Mouse (Mus musculus) neutrophil, adult 5-6 weeks (primary cell): ENCODE results near the gene Ccdc6. TPM values are rescaled to one million over a fixed set of nuclear protein-coding genes. Genes with fewer than 3 reads are reported as not detected.

Source experiments
- ATAC-seq: fragments of 151-379, 151-347 bp; 2 replicates; pipeline ENCODE4 v1.8.0; 2017; ENCODE audit warnings: mild to moderate bottlenecking, moderate TSS enrichment; ENCODE audit not compliant: insufficient number of reproducible peaks, poor library complexity, low FRiP score, severe bottlenecking; ENCODE audit errors: extremely low read depth
- total RNA-seq: library from RNA; stranded (forward); fragments of 200-1000 nt; gene quantifications from 2 replicates; pipeline ENCODE4 v1.2.3, GENCODE M21; 2017

Gene Ccdc6
- total RNA-seq, 1 experiment from 2014 or later, result 24.4 TPM

- no peak for ATAC-seq
Observed at GRCm38 (mm10) chr10:70123454-70123853, 26.5 kb downstream of the Ccdc6 start.

DNA sequence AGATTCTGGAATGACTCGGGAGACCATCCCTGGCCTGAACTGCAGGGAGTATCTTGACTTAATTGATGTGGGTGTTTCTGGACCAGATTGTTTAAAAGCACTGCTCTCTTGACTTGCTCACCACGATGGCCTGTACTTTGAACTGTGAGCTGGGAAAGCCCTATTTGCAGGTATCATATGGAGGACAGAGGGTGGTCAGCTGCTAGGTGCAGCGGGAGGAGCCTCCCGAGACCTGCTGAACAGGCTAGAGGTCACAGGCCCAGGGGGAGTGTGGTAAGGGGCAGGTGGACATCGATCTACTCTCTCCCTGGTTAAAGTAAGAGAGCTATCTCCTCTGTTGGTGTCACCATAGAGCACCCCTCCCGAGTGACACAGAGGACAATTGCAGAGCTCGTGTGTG is 28.6 kb downstream of the Ccdc6 start:
- no peak for ATAC-seq

DNA sequence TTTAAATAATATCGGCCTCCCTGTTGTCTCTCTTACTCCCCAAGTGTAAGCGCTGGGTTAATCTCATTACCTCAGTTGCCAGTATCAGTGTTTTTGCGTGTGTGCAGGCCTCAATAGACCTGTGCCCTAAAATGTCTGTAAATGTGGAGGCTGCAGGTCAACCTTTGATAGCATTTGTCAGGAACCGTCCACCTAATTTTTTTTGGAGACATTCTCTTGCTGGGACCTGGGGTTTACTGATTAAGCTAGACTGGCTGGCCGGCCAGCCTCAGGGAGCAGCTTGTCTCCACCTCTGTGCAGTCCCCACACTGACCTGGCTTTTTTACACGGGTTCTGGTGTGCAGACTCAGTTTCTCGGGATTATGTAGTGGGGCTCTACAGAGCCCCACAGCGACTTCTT is 30.4 kb downstream of the Ccdc6 start:
- no peak for ATAC-seq

GRCm38 (mm10) chr10:70128408-70128807 is 31.5 kb downstream of the Ccdc6 start:
- no peak for ATAC-seq

GRCm38 (mm10) chr10:70132087-70132560 is 35.2 kb downstream of the Ccdc6 start:
- no peak for ATAC-seq

DNA sequence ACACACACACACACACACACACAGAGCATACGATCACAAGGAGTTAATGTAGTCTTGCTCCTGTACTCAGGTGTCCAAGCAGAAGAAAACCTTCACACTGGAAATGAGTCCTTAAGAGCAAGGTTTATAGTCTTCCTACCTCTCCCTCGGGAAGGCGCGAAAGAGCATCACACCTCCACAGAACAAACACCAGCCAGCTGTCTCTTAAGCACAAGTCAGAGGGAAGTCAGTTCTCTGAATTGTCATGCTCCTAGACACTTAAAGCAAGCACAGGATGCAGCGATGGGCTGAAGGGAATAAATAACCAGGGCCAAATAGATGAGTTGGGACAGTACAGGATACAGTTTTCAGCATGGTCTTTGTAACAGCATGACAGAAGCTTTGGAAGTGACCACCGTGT is 35.8 kb downstream of the Ccdc6 start:
- no peak for ATAC-seq

GRCm38 (mm10) chr10:70133188-70133587 is 36.3 kb downstream of the Ccdc6 start:
- no peak for ATAC-seq

DNA sequence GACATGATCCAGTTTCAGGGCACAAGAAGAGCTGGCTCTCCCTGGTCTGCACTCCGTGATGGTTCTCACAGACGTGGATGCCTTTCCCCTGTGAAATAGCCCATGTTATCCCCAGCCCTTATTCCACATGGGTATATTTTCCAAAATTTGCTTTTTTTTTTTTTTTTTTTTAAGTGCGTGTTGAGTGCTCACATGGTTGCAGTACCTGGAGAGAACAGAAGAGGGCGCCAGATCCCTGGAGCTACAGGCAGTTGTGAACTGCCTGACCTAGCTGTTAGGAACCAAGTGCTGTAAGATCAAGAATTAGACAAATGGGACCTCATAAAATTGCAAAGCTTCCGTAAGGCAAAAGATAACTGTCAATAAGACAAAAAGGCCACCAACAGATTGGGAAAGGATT is 38.8 kb downstream of the Ccdc6 start:
- peak; percentile 51; the same call in 1 of the 2 replicates for ATAC-seq

DNA sequence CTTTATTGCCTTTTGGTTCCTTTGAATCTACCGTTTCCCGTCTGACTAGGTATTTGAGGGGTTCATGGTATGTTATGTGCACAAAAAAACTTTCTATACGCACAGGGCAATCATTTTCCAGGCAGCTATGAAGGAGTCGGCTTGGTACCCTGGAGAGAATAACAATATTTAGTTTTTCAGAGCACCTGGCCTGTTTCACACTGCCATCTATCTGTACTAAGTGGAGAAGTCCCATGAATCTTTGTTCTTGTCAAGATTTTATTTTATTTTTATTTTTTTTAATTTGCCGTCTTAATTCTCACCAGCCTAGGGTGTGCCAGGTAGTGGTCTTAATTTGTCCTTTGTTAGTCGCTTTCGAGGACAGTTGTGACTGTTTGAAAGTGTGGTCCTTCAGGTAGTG is 40.7 kb downstream of the Ccdc6 start:
- no peak for ATAC-seq

- ATAC-seq, result no peak
Observed at GRCm38 (mm10) chr10:70138150-70138549, 41.2 kb downstream of the Ccdc6 start.

- no peak for ATAC-seq
Observed at GRCm38 (mm10) chr10:70139368-70139767, 42.4 kb downstream of the Ccdc6 start.

- ATAC-seq, result no peak
Observed at GRCm38 (mm10) chr10:70140414-70140813, 43.5 kb downstream of the Ccdc6 start.

DNA sequence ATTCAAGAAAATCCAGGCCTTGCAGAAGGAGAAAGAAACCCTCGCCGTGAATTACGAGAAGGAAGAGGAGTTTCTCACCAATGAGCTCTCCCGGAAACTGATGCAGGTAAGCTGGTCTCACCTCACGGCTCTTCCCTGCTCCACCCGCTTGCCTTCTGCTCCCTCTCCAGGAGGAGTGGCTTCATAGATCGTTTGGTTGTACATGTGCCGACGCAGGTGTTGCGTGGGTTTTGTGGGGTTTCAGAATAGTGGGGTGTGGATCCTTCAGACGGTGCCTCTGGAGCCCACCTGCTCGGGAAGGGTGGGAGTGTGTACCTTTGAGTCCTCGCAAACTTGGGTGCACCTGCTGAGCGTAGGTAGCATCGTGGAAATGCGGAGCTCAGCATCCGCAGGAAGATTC is 45.7 kb downstream of the Ccdc6 start:
- ATAC-seq, result no peak

- ATAC-seq, result no peak
Observed at GRCm38 (mm10) chr10:70144004-70144557, 47.2 kb downstream of the Ccdc6 start.

- no peak for ATAC-seq
Observed at GRCm38 (mm10) chr10:70145873-70146272, 49.0 kb downstream of the Ccdc6 start.

DNA sequence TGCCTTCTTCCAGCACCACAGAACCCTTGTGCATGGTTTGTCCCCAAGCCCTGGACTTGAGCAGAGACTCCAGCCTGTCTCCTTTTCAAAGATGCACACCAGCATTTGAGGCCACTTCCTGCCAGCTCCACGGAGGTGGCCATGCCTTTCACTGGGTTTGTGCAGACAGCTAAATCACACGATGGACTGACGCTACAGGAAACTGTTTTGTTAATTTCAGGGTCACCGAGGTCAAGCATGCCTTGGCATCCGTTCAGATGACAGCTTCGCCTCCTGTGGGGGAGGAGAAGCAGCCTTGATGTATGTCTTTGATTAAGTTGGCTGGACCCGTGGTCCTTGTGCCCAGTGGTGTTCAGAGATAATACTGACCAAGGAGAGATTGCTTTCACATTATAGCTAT is 52.2 kb downstream of the Ccdc6 start:
- ATAC-seq, result no peak

- ATAC-seq, result no peak
Observed at GRCm38 (mm10) chr10:70150301-70150700, 53.4 kb downstream of the Ccdc6 start.

DNA sequence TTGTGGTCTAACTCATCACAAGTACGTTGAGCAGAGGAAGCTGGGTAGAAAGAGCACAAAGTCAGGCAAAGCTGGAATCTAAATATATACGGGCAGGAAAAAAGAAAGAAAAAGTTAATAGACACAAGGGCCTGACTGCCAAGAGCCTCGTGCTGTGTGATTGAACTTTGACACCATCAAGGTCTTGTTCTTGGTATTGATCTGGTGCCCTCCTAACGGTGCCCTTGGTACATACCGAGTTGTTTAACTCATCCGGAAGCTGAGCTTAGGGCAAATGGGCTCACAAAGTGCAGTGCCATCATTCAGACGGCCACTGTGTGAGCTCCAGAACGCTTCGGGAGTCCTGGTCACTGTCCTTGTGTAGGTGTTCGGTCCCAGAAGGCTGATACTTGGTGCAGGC is 54.2 kb downstream of the Ccdc6 start:
- ATAC-seq, result no peak

- ATAC-seq, result no peak
Observed at GRCm38 (mm10) chr10:70152190-70152743, 55.3 kb downstream of the Ccdc6 start.

GRCm38 (mm10) chr10:70153810-70154209 is 56.9 kb downstream of the Ccdc6 start:
- ATAC-seq, result no peak
